Mouse (Mus musculus) layer of hippocampus, adult 18-20 months (tissue): ENCODE measurements around the gene Scfd1. TPM values are rescaled to one million over a fixed set of nuclear protein-coding genes. Genes with fewer than 3 reads are reported as not detected.
A peak's percentile ranks its signal among the peaks of the same experiment; 100 is the strongest.

Experiments used
- DNase-seq, 2 experiments: peaks; one replicate each; pipeline ENCODE4 v3.0.0; 2022; ENCODE audit warnings: low spot score in 2 of 2
- long read RNA-seq: library from polyadenylated mRNA; stranded (forward); transcript quantifications from one replicate; pipeline ENCODE4 v2.0.0, GENCODE M21; 2021
- total RNA-seq, 2 experiments: library from RNA; stranded (reverse); gene quantifications; 2 replicates each; pipeline ENCODE4 v1.2.3; 2021

The Scfd1 gene
- 10 to 100 TPM; 37.1 to 38.8 TPM for total RNA-seq
- long read RNA-seq, transcript Scfd1-201 (25 exons, 2,096 nt), result major isoform, 29 of 35 reads
- long read RNA-seq, partial matches to known transcripts, result 1 of 35 reads
- long read RNA-seq, other reads (novel, unspliced or antisense), result 5 of 35 reads

GRCm38 (mm10) chr12:51377003-51377887 lies at the start of gene Scfd1:
TSS of gene Scfd1 (plus strand) at chr12:51377510.
- DNase-seq, result peak; percentile 94 to 96

DNA sequence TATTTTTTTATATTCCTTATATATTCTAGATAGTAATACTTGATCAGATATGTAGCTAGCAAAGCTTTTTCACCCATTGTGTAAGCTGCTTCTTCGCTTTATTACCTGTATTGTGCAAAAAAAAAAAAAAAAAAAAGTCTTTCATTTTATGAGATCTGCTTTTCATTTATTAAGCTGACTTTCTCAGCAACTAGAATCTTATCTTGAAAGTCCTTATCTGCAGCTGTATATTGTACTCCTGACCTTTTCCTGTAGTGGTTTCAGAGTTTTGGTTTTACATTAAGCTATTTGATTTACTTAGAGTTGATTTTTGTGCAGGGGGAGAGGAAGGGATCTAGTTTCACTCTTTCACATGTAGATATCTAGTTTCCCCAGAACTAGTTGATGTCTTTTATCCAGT lies 40.3 kb upstream of the Scfd1 start:
- DNase-seq, result no peak

DNA sequence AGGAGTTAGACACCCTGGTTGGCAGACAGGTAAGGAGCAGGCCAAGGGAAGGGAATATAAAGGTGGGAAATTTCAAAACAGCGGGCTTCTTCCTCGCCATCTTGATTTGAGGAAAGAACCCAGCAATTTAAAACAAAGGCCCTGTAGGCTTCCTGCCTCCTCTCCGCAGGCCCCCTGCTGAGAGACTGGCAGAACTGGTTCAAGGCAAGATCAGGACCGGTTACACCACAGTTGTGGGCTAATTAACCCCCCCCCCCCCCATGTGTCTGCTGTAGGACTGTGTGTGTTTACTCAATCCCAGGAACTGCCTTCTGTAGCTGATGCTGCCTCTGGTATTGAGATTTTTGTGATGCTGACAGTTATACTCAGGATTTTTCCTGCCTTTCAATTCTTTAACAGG lies 31.2 kb upstream of the Scfd1 start:
- DNase-seq, result no peak

DNA sequence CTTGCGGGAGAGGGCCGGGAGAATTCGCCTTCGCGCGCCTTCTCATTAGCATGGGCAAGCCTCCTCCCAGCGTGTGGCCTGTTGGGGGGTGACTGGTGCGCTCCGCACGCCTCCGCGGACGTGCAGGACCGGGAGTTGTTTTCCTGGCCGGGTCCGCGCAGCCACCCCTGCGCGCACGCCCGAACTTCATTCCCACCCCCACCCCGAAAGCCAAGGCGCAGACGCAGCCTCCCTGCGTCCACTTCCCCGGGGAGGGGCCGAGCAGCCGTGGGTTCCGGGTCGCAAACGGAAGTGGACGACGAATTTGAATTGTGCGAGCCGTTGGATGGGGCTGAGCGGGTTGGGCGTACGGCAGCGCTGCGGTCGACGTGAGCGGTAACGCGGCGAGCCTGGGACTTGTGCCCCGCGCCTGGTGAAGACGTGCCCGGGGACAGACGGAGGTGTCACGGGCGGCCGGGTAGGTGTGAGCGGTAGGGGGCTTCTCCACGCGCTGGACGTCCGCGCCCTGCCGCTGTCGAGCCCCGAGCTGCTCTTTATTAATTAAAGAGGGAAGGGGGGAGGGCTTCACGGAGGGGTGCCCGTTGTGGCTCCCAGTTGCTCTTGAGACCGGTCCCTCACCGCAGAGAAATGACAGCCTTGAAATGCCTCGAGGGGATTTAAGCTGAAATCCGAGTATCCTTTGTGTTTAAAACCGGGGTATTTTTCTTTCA lies 29.2 kb upstream of the Scfd1 start, which contains the start of gene G2e3:
Gene G2e3 (plus strand): TSS at position 74 of the 710 bp plus-strand sequence.
- peak; percentile 74 to 81 for DNase-seq

- no peak for DNase-seq
Measured at GRCm38 (mm10) chr12:51348698-51348998, 28.7 kb upstream of the Scfd1 start.

DNA sequence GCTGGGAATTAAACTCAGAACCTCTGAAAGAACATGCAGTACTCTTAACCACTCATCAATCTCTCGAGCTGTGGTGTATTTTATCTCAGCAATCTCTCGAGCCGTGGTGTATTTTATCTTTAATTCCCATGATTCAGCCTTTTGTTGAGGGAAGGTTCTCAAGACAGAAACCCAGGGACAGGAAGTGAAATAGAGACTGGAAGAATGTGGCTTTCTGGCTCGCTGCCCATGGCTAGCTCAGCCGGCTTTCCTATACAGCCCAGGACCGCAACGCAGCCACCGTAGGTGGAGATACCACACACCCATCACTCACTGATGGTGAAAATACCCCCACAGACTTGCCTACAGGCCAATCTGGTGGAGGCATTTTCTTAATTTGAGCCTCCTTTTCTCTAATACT lies 22.0 kb upstream of the Scfd1 start:
- no peak for DNase-seq

DNA sequence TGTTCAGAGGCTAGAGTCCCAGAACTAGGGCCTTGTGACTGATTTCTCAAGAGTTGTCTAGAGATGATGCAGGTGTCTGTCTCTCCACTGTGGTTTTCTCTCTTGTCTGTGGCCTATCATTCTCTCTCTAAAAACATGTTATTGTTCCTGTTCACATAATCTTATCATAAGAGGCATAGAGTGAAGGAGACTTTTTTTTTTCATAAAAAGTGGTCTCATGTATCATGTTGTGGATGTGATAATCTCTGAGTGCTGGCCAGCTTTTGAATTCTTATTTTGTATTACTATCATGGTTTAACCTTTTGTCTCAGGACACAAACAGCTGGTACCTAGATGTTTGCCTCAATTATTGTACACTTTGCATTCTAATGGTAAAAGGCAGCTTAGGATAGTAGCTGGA lies 16.0 kb upstream of the Scfd1 start:
- no peak for DNase-seq

DNA sequence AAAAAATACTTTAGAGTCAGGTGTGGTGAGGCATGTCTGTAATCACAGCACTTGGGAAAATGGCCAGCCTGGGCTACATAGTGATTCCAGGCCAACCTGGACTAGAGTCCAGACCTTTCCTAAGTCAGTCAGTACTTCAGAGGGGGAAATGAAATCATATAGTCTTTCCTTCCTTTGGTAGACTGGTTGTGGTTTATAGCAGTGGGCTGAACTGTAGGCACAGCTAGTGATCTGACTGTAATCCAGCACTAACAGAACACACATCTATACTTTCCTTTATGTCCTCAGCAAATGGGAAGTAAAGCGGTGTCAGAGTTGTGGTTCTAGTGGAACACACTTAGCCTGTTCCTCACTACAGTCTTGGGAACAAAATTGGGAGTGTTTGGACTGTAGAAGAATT lies 14.4 kb upstream of the Scfd1 start:
- DNase-seq, result no peak

DNA sequence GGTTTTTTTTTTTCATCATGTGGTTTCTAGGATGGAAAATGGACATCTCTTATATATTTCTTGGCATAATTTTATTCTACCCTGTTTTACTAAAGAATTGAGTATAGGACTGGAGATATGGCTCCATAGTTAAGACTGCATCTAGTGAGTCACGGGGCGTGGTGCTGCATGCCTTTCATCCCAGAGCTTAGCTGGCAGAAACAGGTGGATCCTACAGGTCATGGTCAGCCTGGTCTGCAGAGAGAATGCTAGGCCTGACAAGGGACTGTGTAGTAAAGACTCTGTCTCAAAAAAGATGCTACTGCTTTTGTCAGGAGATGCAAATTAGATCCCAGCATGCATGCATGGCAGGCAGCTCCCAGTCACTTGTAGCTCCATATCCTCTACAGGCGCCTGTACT lies 8.8 kb upstream of the Scfd1 start:
- no peak for DNase-seq

DNA sequence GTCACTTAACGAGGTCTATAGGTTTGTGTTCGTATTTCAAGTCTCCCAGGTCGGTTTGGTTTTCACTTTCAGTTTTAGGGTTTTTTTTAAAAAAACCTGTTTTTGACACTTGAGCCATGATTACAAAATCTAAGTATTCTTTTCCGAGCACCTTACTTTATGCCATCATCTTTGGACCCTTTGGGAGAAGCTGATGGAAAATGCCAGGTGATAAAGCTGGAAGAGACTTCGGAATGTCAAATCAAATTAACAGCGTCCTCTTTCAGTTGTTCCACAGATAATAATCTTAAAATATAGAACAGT lies 529 bp downstream of the Scfd1 start:
- no peak for DNase-seq

GRCm38 (mm10) chr12:51399871-51400270 lies 22.6 kb downstream of the Scfd1 start:
- no peak for DNase-seq

- DNase-seq, result peak in 1 of 2 experiments; percentile 44
Measured at GRCm38 (mm10) chr12:51402060-51402698, 24.9 kb downstream of the Scfd1 start.

DNA sequence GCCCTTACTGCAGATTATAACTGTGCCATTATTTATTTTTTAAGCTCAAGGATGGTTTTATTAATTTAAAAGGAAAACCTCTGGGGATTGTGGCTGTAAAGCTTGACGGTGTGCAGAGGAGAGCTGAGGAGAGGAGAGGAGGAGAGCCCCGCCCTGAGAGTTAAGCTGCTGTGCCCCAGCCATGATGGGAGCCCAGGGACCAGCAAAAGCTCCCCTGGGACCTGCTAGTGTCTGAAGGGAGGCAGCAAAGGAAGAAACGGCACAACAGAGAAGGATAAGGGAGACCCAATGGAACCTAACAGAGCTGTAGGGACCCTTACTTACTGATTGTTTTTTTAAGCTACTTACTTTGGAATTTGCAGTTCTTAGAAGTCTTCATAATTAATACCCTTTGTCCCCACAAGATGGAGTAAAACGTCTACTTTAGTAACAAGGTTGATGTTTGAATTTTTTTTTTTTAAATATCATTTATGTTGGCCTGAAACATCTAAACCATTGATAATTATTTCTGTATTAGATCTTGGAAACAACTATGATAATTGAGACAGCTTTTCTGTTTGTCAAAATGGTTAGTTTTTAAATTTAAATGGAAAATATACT lies 26.8 kb downstream of the Scfd1 start:
- no peak for DNase-seq

DNA sequence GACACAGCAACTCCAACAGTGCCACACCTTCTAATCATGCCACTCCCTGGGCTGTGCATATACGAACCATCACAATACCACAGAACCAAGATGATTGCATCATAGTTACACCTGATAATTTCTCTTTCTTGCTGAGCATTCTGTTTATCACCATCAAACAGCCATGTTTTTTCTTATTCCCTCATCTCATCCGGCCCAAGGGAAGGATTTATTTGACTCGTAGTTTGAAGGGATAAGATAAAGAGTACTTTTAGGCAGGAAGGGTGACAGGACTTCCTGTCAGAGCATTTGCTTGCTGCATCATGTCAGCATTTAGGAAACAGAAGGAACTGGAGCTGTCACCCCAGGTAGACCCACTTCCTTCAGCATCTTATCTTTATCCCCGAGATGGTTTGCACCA lies 34.1 kb downstream of the Scfd1 start:
- DNase-seq, result no peak

DNA sequence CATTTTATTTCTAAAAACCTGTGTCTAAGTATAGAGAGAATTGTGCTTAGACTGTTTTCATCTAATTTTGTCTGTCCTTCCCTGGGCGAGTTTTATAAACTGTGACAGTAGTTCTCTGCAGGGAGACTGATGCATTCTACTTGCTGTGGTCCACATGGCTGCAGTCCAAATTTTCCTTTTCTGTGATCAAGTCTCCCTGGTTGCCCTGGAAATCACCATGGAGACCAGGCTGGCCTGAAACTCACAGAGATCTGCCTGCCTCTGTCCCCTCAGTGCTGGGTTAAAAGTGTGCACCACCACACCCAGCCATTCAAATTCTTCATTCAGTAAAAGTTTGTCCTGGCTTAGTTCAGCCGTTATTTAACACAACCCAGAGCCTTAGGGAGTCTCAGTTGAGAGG lies 60.2 kb downstream of the Scfd1 start:
- DNase-seq, result peak in 1 of 2 experiments; percentile 7

GRCm38 (mm10) chr12:51438311-51438710 lies 61.0 kb downstream of the Scfd1 start:
- DNase-seq, result no peak

DNA sequence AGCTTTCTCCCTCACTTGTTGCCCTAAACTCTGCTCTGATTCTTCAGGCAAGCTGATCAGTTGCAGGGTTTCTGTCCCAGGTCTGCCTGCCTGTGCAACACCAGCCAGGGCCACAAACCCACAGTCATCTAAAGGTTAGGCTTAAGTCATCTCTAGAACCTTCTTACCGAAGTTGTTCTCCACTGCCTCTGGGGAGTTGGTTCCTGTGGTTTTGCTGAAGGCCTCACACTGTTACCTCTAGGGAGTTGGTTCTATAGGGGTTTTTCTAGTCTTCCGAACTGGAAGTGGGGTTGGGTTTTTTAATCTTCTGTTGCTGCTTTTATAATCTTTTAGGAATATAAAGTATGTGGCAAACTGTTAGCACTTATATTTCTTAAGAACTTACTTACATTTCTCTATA lies 72.0 kb downstream of the Scfd1 start:
- DNase-seq, result no peak

GRCm38 (mm10) chr12:51470881-51471280 lies 93.6 kb downstream of the Scfd1 start:
- no peak for DNase-seq

DNA sequence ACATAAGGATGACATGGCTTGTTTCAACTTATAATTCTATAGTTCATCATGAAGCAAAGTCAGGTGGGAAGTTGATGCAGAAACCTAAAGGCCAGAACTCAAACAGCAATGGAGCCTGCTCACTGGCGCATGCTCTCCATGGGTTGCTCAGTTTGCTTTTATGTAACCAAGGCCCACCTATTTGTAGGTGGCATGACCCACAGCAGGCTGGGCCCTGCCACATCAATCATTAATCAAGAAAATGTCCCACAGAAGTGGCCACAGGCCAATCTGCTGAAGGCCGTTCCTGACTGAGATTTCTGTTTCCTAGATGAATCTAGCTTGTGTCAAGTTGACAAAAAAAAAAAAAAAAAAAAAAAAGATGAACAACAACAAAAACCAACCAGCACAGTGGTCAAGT lies 103.9 kb downstream of the Scfd1 start:
- DNase-seq, result no peak

- DNase-seq, result no peak
Measured at GRCm38 (mm10) chr12:51492040-51492439, 114.7 kb downstream of the Scfd1 start.

- no peak for DNase-seq
Measured at GRCm38 (mm10) chr12:51493476-51493875, 116.2 kb downstream of the Scfd1 start.

GRCm38 (mm10) chr12:51494641-51495040 lies 117.3 kb downstream of the Scfd1 start:
- peak in 1 of 2 experiments; percentile 46 for DNase-seq
